Comparison of ENCODE assay signal across 11 mouse cellular contexts in genomic region chr5:65525674-65526443, GRCm38 (mm10). TPM values are rescaled to one million over a fixed set of nuclear protein-coding genes. Genes with fewer than 3 reads are reported as not detected.
DNase-seq lines count a peak whose midpoint lies in the region; ATAC-seq and TF ChIP-seq lines count a peak whose summit lies in the region.
"Had no signal": no experiment of that assay in that cellular context is flagged by ENCODE, and none has a peak within 500 bp of the region (broad histone marks: within the 10 kb centered on the region; RNA-seq: fewer than 3 reads in every experiment).

No protein-coding gene starts in this region.

- WGBS in lung, embryonic 16.5 days: 21% methylated on average over 8 of the region's 8 CpGs

- H3K9me3 ChIP-seq in ES-E14 (ENCODE audit: control insufficient read depth, insufficient read depth, low read depth, low read length): no peaks in the 10 kb centered on the region
- H3K9me3 ChIP-seq in lung, embryonic 16.5 days (ENCODE audit: control insufficient read depth, low read length): no peaks in the 10 kb centered on the region

- H3K4me1 ChIP-seq in ES-E14 (ENCODE audit: control insufficient read depth in 2 of 2, insufficient read depth in 2 of 2, low read length in 2 of 2, poor library complexity in 1 of 2): peaks cover 11 to 16% of the 10 kb centered on the region in 2 experiments; a peak in 3 of 4 replicates
- no peaks in the 10 kb centered on the region for H3K4me1 ChIP-seq in lung, embryonic 16.5 days (replicated peaks; ENCODE audit: control insufficient read depth, insufficient read depth, low read length)

- peak; percentile 36 for TF ChIP-seq CTCF in layer of hippocampus, adult 2 months (conservative IDR thresholded peaks at IDR 0.05)

- peak; percentile 17; the same call in 1 of the 2 replicates for ATAC-seq in lung, embryonic 16.5 days (ENCODE audit: low read depth)

- no peak overlapping the region for H3K27ac ChIP-seq in layer of hippocampus, adult 2 months
- H3K27ac ChIP-seq in ES-E14 (ENCODE audit: insufficient read depth, low read depth, low read length, poor library complexity, severe bottlenecking): peak overlapping the region; percentile 88
- H3K27ac ChIP-seq in lung, embryonic 16.5 days (ENCODE audit: low read length): no peak overlapping the region

- no peak overlapping the region for H3K9ac ChIP-seq in ES-E14 (ENCODE audit: insufficient read depth, low read depth, low read length, poor library complexity, severe bottlenecking)
- H3K9ac ChIP-seq in lung, embryonic 16.5 days (ENCODE audit: low read length): no peak overlapping the region

- no peak overlapping the region for H3K4me2 ChIP-seq in lung, embryonic 16.5 days (ENCODE audit: low read depth, low read length)

- peak; percentile 49 for DNase-seq in adrenal gland, postnatal 14 days
- DNase-seq in adrenal gland, postnatal 10 days: no peak
- DNase-seq in layer of hippocampus, adult 2 months (ENCODE audit: low spot score in 2 of 2): no peak
- no peak for DNase-seq in layer of hippocampus, postnatal 10 days (ENCODE audit: low spot score in 2 of 2)
- peak; percentile 54 for DNase-seq in ES-E14 (ENCODE audit: low read depth, low spot score)
- no peak for DNase-seq in testis, postnatal 14 days (ENCODE audit: low spot score)
- DNase-seq in adrenal gland, postnatal 4 days (ENCODE audit: low spot score in 2 of 2): no peak
- DNase-seq: right cerebral cortex, postnatal 4 days had no signal

- in situ Hi-C loops in ES-E14 (cut with MboI; ENCODE audit: low sequenced_read_pairs in 2 of 2, unreplicated experiment in 2 of 2): no loop called here

- no peaks in the 10 kb centered on the region for H3K36me3 ChIP-seq in ES-E14 (ENCODE audit: control insufficient read depth, insufficient read depth, low read length, poor library complexity, severe bottlenecking)
- no peaks in the 10 kb centered on the region for H3K36me3 ChIP-seq in lung, embryonic 16.5 days (ENCODE audit: control insufficient read depth, insufficient read depth, low read length)

- no peaks in the 10 kb centered on the region for H3K27me3 ChIP-seq in lung, embryonic 16.5 days (ENCODE audit: control insufficient read depth, insufficient read depth, low read depth, low read length)
- H3K27me3 ChIP-seq: megakaryocyte, embryonic 14.5 days had no signal

- H3K4me3 ChIP-seq in layer of hippocampus, adult 2 months: no peak overlapping the region
- peak overlapping the region in 1 of 2 experiments; percentile 31; a peak in 2 of 4 replicates for H3K4me3 ChIP-seq in ES-E14 (ENCODE audit: insufficient read depth in 1 of 2, low read depth in 1 of 2, low read length in 2 of 2, poor library complexity in 1 of 2, severe bottlenecking in 1 of 2)
- H3K4me3 ChIP-seq in lung, embryonic 16.5 days (ENCODE audit: low read length): no peak overlapping the region
- H3K4me3 ChIP-seq: megakaryocyte, embryonic 14.5 days had no signal

TF ChIP-seq in ES-E14, 5 proteins besides CTCF, POLR2A, EP300 and RAD21:
- TF ChIP-seq HCFC1 (IDR thresholded peaks at IDR 0.05; ENCODE audit: borderline replicate concordance, insufficient read depth, low read length): no peak; the same call in 1 of the 2 replicates
- TF ChIP-seq ZC3H11A (IDR thresholded peaks at IDR 0.05; ENCODE audit: borderline replicate concordance, low read depth, low read length): 0 out of 2 replicates have a peak, but pooled peaks have one; percentile 34
- peak; percentile 36; the same call in 1 of the 2 replicates for TF ChIP-seq CHD2 (IDR thresholded peaks at IDR 0.05; ENCODE audit: low read depth, low read length)
- TF ChIP-seq MAFK (IDR thresholded peaks at IDR 0.05; ENCODE audit: insufficient read depth, low read depth, low read length): no peak

RNA-seq across cellular contexts. Expression of gene Smim14, which starts 11.1 kb away (rescaled TPM):
- total RNA-seq in adrenal gland, postnatal 14 days (2021): 133 and 149 TPM in 2 replicates
- total RNA-seq in adrenal gland, postnatal 10 days (2021): 100 to 1,000 TPM; 115 to 117 TPM
- 100 to 1,000 TPM; 149 to 159 TPM for total RNA-seq in layer of hippocampus, adult 2 months (2021)
- total RNA-seq in layer of hippocampus, postnatal 10 days (2021): 100 to 1,000 TPM; 141 to 152 TPM
- total RNA-seq in ES-E14 (2012; rRNA removed): 18.9 and 23.5 TPM in 2 replicates
- 104 and 121 TPM in 2 replicates for polyA plus RNA-seq in lung, embryonic 16.5 days (2015; fragmentation: Nextera tagmentation; extraction: Ambion mirVana)
- total RNA-seq in adrenal gland, postnatal 4 days (2021): 100 to 1,000 TPM; 115 to 117 TPM

RNA-seq across cellular contexts. Expression of gene Ube2k, which starts 11.2 kb away (rescaled TPM):
- total RNA-seq in adrenal gland, postnatal 14 days (2021): 107 and 112 TPM in 2 replicates
- 10 to 100 TPM; 91.1 to 92.7 TPM for total RNA-seq in adrenal gland, postnatal 10 days (2021)
- total RNA-seq in layer of hippocampus, adult 2 months (2021): 100 to 1,000 TPM; 121 to 127 TPM
- 100 to 1,000 TPM; 140 to 150 TPM for total RNA-seq in layer of hippocampus, postnatal 10 days (2021)
- total RNA-seq in ES-E14 (2012; rRNA removed): 77.1 and 101 TPM in 2 replicates
- 133 and 146 TPM in 2 replicates for polyA plus RNA-seq in lung, embryonic 16.5 days (2015; fragmentation: Nextera tagmentation; extraction: Ambion mirVana)
- total RNA-seq in adrenal gland, postnatal 4 days (2021): 10 to 100 TPM; 84.9 to 85.8 TPM

RNA-seq across cellular contexts. Expression of gene Gm43552, which starts 33.2 kb away (rescaled TPM):
- not detected in 2 replicates for total RNA-seq in adrenal gland, postnatal 14 days (2021)
- not detected for total RNA-seq in adrenal gland, postnatal 10 days (2021)
- total RNA-seq in layer of hippocampus, adult 2 months (2021): 1 to 10 TPM; 4.4 to 5.7 TPM
- total RNA-seq in layer of hippocampus, postnatal 10 days (2021): not detected
- not detected in 2 replicates for total RNA-seq in ES-E14 (2012; rRNA removed)
- polyA plus RNA-seq in lung, embryonic 16.5 days (2015; fragmentation: Nextera tagmentation; extraction: Ambion mirVana): not detected in 2 replicates
- total RNA-seq in adrenal gland, postnatal 4 days (2021): not detected
- polyA plus RNA-seq: large intestine, adult 2 months had no signal

Comparison
In these comparisons a context has a peak if more than half of its experiments do, and no peak if none do; other contexts are left out.
1. DNase-seq: peak in adrenal gland, postnatal 14 days (single experiment) and ES-E14 (single experiment); none in adrenal gland, postnatal 10 days (single experiment), layer of hippocampus, adult 2 months (0 of 2), layer of hippocampus, postnatal 10 days (0 of 2), testis, postnatal 14 days (single experiment) and adrenal gland, postnatal 4 days (0 of 2).